Mouse (Mus musculus) gastrocnemius, postnatal 36 days (tissue): ENCODE data around the gene Ldlrad3. TPM values are rescaled to one million over a fixed set of nuclear protein-coding genes. Genes with fewer than 3 reads are reported as not detected.

Source experiments
- DNase-seq, 2 experiments: peaks; one replicate each; pipeline ENCODE4 v3.0.0; 2022
- intact Hi-C: fragments of 180-260 bp; cut with DNase I; formaldehyde crosslinking; loops from one replicate; pipeline ENCODE4 v1.15.1; 2025
- total RNA-seq, 2 experiments: library from RNA; stranded (reverse); gene quantifications; 2 replicates each; pipeline ENCODE4 v1.2.3; 2021

Gene Ldlrad3
- total RNA-seq, 2 experiments from 2014 or later = 4.1 to 5.4 TPM

GRCm38 (mm10) chr2:102148093-102148492 is 38.1 kb downstream of the Ldlrad3 start:
- DNase-seq = no peak
- intact Hi-C loops = no loop called here

DNA sequence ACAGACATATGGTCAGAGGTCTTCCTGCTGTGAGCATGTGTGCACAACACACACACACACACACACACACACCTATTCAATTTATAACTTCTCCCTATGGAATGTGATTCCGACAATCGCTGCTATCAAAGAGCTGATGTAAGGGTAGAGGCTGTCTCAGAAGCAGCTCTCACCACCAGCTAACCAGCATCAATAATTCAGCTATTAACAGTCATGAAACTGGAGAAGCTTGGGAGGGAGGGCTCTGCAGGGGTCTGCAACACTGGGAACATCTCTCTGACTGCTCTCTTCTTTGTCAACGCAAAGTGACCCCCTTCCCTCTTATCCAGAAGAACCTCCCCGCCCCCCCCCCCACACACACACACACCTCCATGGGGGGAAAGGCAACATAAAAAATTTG is 38.6 kb downstream of the Ldlrad3 start:
- intact Hi-C loops = no loop called here
- DNase-seq = no peak

DNA sequence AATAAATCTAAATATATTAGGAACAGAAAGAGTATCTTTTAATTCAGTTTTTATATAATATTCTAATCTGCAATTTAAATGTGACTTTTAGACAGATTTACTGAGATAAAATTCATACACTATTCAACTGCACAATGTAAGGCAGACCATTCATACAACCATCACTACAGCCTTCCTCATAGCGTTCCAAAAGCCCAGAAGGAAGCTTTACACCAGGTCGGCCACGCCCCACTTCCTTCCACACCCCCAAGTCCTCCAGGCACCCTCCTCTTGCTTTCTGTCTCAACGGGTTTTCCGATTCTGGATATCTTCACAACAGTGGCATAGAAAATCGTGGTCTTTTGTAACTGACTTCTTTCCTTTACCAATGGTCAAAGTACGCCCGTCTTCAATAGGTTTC is 39.8 kb downstream of the Ldlrad3 start:
- intact Hi-C loops = no loop called here
- DNase-seq = no peak

DNA sequence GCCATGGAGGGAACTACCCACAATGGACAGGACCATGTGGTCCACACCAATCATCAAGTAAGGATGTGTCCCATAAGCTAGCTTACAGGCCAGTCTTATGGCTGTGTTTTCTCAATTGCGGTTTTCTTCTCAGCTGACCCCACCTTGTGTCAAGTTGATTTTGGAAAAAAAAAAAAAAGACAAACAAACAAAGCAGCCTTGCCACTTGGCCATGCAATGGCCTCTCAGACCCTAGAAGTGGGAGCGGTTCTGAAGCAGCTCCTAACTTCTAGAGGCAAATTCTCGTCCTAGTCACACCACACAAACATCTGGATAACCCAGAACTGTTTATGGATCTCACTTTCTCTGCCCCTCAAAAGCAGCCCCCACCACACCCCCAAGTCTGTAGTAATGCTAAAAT is 41.1 kb downstream of the Ldlrad3 start:
- no peak for DNase-seq
- intact Hi-C loops = no loop called here

- intact Hi-C loops = no loop called here
- no peak for DNase-seq
Observed at GRCm38 (mm10) chr2:102144311-102144710, 41.9 kb downstream of the Ldlrad3 start.

DNA sequence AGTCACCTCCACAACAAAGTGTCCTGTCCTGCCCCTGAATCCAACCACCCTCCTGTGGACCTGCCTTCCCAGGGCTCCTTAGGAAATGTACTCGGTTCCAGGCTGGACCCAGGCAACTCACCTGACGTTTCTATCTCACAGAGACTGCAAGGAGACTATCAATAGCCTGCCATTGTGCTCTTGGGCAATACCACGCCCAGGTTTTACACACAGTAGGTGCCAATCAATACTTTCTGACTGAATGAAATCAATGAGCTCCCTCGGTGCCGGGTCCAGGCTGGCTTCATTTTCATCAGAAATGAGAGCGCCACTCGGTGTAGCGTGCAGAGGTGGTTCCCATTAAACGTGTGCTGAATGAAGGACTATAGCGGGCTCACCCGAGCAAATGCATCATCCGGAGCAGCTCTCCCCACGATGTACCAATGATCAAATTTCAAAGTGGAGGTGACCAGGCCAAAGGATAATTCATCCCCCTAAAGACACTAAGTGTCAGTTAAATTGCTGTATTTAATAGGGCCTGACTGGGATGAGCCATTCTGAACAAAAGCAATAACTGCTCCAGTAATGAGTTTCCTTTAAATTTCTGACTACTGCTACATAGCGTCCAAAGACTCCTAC is 43.4 kb downstream of the Ldlrad3 start:
- no peak for DNase-seq
- intact Hi-C loops = no loop called here

GRCm38 (mm10) chr2:102142197-102142623 is 44.0 kb downstream of the Ldlrad3 start:
- DNase-seq = no peak
- intact Hi-C loops = no loop called here

DNA sequence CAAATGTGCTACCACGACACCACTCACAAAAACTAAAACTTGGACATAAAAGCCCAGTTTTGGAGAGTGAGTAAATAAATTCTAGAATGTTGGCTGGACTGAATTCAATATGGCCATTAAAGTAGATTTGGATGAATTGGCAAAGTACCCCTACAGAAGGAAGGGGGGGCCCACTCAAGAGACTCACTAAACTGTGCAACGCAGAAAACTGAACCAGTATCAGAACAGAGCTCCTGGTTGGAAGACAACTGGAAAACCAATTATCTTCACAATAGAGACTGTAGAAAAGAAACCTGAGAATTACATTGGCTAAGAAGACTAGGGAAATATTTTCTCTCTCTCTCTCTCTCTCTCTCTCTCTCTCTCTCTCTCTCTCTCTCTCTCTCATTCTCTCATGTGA is 45.0 kb downstream of the Ldlrad3 start:
- intact Hi-C loops = no loop called here
- DNase-seq = no peak

- intact Hi-C loops = no loop called here
- DNase-seq = no peak
Observed at GRCm38 (mm10) chr2:102137922-102138321, 48.3 kb downstream of the Ldlrad3 start.

DNA sequence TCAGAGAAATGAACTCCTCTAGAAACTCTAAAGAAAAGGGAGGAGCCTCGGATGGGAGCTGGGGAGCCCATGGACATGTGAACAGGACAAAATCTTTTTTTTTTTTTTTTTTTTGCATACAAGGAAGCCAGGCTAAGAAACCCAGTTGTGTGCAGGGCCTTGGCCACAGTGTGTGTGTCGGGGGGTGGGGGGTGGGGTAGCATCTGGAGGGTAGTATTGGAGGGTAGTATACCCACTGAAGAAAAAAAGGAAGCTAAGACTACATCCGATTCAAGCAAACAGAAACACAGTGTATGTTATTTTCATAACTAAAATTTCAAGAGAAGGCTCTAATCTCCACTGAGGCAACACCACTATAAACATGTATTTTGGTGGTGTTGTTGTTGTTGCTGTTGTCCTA is 50.0 kb downstream of the Ldlrad3 start:
- intact Hi-C loops = no loop called here

GRCm38 (mm10) chr2:102134510-102135262 is 51.5 kb downstream of the Ldlrad3 start:
- intact Hi-C loops = no loop called here
- DNase-seq = no peak

More for the DNA sequence above, 50.0 kb downstream of the Ldlrad3 start:
- no peak for DNase-seq

- no peak for DNase-seq
- intact Hi-C loops = no loop called here
Observed at GRCm38 (mm10) chr2:102132945-102133558, 53.1 kb downstream of the Ldlrad3 start.

DNA sequence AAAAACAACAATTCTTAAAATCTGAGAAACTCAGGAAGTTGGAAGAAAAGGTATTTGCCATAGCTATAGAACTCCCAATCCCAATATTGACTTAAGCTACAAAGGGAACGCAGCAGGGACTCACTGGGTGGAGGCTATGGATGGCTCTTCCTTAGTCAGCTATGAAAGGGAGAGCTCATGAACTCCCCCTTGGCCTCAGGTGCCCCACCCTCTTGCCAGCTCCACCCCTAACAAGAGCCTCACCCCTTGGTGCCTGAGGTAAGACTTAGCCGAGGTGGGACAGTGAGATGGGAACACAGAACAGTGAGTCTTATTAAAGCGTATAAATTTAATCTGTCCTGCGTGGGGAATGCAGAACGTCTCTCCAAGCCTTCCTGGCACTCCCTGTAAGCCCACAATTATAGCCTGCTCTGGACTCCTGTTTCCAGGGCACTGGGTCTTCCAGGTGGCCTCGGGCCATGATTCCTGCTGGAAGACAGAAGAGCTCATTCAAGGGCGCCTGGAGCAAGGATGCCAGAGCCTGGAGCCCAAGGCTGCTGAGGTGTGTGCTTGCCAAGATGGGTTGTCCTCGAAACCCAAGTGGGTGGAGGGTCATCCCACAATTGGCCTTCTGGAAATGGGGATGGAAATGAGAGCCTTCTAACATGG is 55.9 kb downstream of the Ldlrad3 start:
- peak; percentile 46 to 69 for DNase-seq
- intact Hi-C loops = no loop called here

DNA sequence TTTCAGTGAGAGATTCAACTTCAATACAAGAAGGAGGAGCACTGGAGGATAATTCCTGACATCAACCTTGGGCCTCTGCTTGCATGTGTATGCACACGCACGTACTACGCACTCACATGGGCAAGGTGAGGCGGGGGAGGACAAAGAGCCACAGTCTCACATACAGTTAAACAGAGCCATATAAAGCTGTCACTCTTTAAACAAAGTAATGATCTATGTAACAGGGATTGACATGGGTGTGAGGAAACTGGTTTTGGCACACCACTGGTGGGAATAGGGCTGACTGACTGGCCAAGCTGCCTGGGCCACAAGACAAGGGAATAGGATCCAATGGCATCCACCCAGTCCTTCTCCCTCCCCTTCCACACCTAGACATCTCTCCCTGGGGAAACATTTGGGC is 57.0 kb downstream of the Ldlrad3 start:
- intact Hi-C loops = no loop called here
- DNase-seq = no peak

DNA sequence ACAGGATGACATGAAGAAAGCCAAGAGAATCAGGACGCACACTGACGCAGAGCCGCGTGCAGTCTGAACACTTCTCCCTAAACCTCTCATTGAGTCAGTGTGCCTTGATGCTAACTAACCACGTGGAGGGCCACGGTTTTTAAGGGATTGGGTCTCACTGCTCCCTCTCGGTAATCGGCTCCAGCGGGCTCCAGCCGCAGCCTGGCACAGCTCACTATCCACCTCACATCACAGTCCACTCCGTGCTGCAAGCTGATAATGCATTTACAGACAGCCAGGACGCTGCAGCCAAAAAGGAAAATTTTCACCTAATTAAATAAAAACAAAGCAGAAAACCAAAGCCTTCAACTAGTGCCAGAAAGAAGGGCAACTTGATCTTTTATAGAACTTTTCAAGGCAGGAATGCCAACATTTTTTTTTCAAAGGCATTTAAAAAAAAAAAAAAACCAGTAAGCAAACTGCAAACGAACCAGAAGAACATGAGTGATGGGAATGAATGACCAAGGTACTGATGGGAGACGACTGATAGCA is 57.6 kb downstream of the Ldlrad3 start:
- intact Hi-C loops = no loop called here
- DNase-seq = no peak

DNA sequence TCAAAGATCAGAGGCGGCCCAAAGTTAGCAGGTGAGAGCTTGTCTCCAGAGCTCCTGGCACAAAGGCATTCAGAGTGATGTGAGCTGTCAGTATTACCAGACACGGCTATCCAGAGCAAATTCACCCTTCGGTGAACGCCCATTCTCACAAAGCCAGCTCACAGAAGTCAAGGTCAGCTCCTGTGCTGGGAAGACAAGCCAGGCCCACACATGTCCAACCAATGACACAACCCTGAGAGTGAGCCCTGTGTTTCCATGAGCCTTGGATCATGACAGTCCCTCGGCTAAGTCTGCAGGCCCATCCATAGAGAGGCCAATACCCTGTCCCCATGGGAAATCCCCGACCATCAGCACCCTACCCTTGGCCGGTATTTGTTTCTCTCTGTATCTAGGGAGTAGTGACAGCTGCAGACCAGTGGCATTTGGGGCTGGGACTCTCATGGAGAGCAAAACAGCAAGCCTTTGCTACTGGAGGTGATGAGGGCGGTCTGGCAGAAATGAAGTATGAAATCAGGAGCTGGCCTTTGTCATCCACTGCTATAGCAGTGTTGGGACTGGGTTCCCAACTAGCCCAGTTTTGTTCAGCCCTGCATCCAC is 58.3 kb downstream of the Ldlrad3 start:
- intact Hi-C loops = no loop called here

GRCm38 (mm10) chr2:102127221-102127620 is 59.0 kb downstream of the Ldlrad3 start:
- no peak for DNase-seq
- intact Hi-C loops = no loop called here

More for the DNA sequence above, 58.3 kb downstream of the Ldlrad3 start:
- no peak for DNase-seq

GRCm38 (mm10) chr2:102126076-102126475 is 60.1 kb downstream of the Ldlrad3 start:
- intact Hi-C loops = no loop called here

GRCm38 (mm10) chr2:102125042-102125441 is 61.1 kb downstream of the Ldlrad3 start:
- DNase-seq = no peak
- intact Hi-C loops = no loop called here

More at GRCm38 (mm10) chr2:102126076-102126475, 60.1 kb downstream of the Ldlrad3 start:
- DNase-seq = no peak

DNA sequence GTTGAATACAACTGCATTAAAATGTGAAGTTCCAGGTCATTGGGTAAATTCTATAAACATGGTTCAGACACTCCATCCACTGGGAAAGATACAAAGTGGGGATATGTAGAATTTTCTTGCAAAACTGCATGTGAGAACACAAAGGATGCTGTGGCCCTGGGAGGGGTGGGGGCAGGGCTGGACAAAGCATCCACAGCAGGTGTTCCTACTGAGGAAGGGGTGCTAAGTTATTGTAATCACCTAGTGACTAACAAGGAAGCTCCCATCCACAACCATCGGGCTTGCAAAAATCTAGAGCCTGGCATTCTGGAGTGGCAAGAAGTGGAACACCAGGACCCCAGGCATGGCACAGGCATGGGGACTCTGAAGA is 64.1 kb downstream of the Ldlrad3 start:
- no peak for DNase-seq
- intact Hi-C loops = no loop called here
